Mouse (Mus musculus): Measurements from ENCODE around the gene Leng9.

DNA sequence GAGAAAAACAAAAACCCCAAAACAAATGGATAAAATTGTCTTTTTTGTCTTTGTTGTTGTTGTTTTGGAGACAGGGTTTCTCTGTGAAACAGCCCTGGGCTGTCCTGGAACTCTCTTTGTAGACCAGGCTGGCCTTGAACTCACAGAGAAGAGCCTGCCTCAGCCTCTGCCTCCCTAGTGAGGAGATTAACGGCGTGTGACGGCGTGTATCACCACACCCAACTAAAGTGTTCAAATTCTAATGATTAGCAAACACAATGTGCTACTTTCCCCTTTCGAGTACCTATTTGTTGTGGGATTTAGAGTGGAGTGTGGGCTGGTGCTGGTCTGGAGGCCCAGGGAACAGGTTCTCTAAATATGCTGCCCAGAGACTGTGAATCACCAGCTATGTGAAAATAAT lies 15.3 kb downstream of the Leng9 start:
- TF ChIP-seq CTCF (conservative IDR thresholded peaks at IDR 0.05; ENCODE audit: insufficient read depth, insufficient read length, low read depth, low read length) (no peak), POLR2A (IDR thresholded peaks at IDR 0.05; ENCODE audit: low read depth, low read length) (no peak)

All from kidney, adult 2 months (tissue).